Mouse (Mus musculus): Measurements from ENCODE around the gene Ceacam14. TPM values are rescaled to one million over a fixed set of nuclear protein-coding genes. Genes with fewer than 3 reads are reported as not detected.

Ceacam14 gene
- polyA plus RNA-seq (2014; fragmentation: Nextera tagmentation; extraction: Ambion mirVana): not detected in 2 replicates

DNA sequence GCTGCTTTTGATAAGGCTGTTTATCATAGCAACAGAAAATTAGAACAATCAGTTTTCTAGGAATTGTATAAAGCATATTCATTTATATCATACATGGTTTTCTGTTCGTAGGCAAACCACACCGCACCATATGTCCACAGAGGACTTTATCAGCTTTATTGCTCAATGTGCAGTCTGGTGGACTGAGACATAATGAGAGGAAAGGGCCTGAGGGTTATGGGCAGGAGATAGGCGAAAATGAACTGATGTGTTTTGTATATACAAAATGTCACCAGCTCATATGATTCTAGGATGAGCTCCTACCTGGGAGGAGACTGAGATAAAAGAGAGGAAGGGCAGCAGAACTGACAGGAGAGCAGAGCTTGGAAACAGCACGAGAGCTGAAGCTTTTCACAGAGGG is at the start of gene Ceacam14:
Gene Ceacam14, plus strand, starts transcription at position 301 of the 400 bp plus-strand sequence.
- H3K27me3 ChIP-seq (ENCODE audit: control insufficient read depth, insufficient read depth, low read length): no peaks in the 10 kb centered on the region
- no peak within 1 kb of the TSS for H3K4me3 ChIP-seq (ENCODE audit: low read depth, low read length)
- H3K9ac ChIP-seq (ENCODE audit: low read length): no peak within 1 kb of the TSS
- no peak within 1 kb of the TSS for H3K27ac ChIP-seq (ENCODE audit: low read depth, low read length)
- ATAC-seq (ENCODE audit: insufficient read depth, low FRiP score, low TSS enrichment) (no peak), DNase-seq (ENCODE audit: low spot score) (no peak)
- peaks cover 14% of the 10 kb centered on the region for H3K9me3 ChIP-seq (ENCODE audit: control insufficient read depth, low read length)
- WGBS: 73% methylated on average over 4 of the region's 4 CpGs
- H3K4me1 ChIP-seq (ENCODE audit: control insufficient read depth, insufficient read depth, low read length): no peaks in the 10 kb centered on the region
- H3K36me3 ChIP-seq (ENCODE audit: control insufficient read depth, insufficient read depth, low read length): no peaks in the 10 kb centered on the region
- H3K4me2 ChIP-seq (ENCODE audit: low read depth): no peak within 1 kb of the TSS

Other genes with a start within 250 kb of the Ceacam14 start
- gene Ceacam5, start 99.4 kb upstream of the Ceacam14 start, polyA plus RNA-seq (2014; fragmentation: Nextera tagmentation; extraction: Ambion mirVana): not detected in 2 replicates
- gene Gm5155, start 59.1 kb downstream of the Ceacam14 start, polyA plus RNA-seq (2014; fragmentation: Nextera tagmentation; extraction: Ambion mirVana): not detected in 2 replicates
- gene Ceacam11, start 159.5 kb downstream of the Ceacam14 start, polyA plus RNA-seq (2014; fragmentation: Nextera tagmentation; extraction: Ambion mirVana): not detected in 2 replicates
- gene Ceacam13, start 197.3 kb downstream of the Ceacam14 start, polyA plus RNA-seq (2014; fragmentation: Nextera tagmentation; extraction: Ambion mirVana): not detected in 2 replicates